ENCODE assay signal across 21 mouse cellular contexts in the genomic region with DNA sequence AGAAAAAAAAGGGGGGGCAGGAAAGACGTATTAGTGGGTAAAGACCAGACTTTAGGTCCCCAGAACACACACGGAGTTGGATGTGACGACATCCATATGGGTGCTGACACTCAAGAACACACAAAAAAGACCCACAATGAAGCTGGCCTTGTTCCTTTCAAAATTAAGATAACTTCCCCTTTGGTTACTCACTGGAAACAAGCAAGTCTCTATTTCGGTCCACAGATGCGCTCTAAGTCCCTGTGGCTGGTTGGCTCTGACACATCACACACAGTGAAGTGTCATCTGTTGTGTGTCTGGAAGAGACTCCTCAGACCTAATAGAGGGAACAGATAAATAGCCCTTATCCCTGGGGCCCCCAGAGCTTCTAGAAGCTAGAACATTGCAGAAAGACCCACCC.
"Had no signal": no experiment of that assay in that cellular context is flagged by ENCODE, and none has a peak within 500 bp of the region (broad histone marks: within the 10 kb centered on the region; RNA-seq: fewer than 3 reads in every experiment).

No protein-coding gene starts in this region.

- H3K27me3 ChIP-seq: liver, embryonic 12.5 days; midbrain, embryonic 13.5 days; neural tube, embryonic 13.5 days; neural tube, embryonic 15.5 days; stomach, embryonic 15.5 days had no signal

- H3K36me3 ChIP-seq: liver, embryonic 12.5 days; midbrain, embryonic 10.5 days; midbrain, embryonic 13.5 days; neural tube, embryonic 13.5 days; neural tube, embryonic 15.5 days; stomach, embryonic 15.5 days had no signal

- H3K27ac ChIP-seq: liver, embryonic 12.5 days; liver, embryonic 14.5 days; midbrain, embryonic 10.5 days; midbrain, embryonic 13.5 days; neural tube, embryonic 13.5 days; neural tube, embryonic 15.5 days; stomach, embryonic 15.5 days; stomach, postnatal 0 days had no signal

- DNase-seq: lung, adult 18-20 months; lung, embryonic 14.5 days; lung, postnatal 10 days; lung, postnatal 4 days; retina, postnatal 1 day; right cerebral cortex, adult 18-20 months; right cerebral cortex, postnatal 25 days; right cerebral cortex, postnatal 4 days; thymus, adult 2 months; thymus, postnatal 25 days; thymus, postnatal 4 days had no signal

- H3K9me3 ChIP-seq: liver, embryonic 12.5 days; midbrain, embryonic 10.5 days; midbrain, embryonic 13.5 days; neural tube, embryonic 13.5 days; neural tube, embryonic 15.5 days; stomach, embryonic 15.5 days had no signal

- H3K4me1 ChIP-seq: midbrain, embryonic 10.5 days; midbrain, embryonic 13.5 days; neural tube, embryonic 13.5 days; neural tube, embryonic 15.5 days; stomach, embryonic 15.5 days had no signal

- H3K4me3 ChIP-seq: liver, embryonic 12.5 days; midbrain, embryonic 10.5 days; midbrain, embryonic 13.5 days; myocyte; neural tube, embryonic 13.5 days; neural tube, embryonic 15.5 days; stomach, embryonic 15.5 days had no signal

- ATAC-seq: liver, embryonic 12.5 days; midbrain, embryonic 13.5 days; midbrain, embryonic 16.5 days had no signal
